Mouse (Mus musculus) limb, embryonic 10.5 days (tissue): Measurements from ENCODE around the gene Cox4i2. TPM values are rescaled to one million over a fixed set of nuclear protein-coding genes. Genes with fewer than 3 reads are reported as not detected.

Experiments used
- microRNA-seq: library from miRNA; unstranded; fragments of <30 nt; microRNA quantifications from one replicate; pipeline ENCODE4, GENCODE M21; 2017
- polyA plus RNA-seq: library from polyadenylated mRNA; unstranded; fragments of >200 nt; fragmentation: Nextera tagmentation; extraction: Ambion mirVana; gene quantifications from 2 replicates; pipeline ENCODE4 v1.2.1, GENCODE M21; 2016

Gene Cox4i2
- polyA plus RNA-seq, 1 experiment from 2014 or later = 18.4 TPM

Small RNA genes within 50 kb of the gene (microRNA-seq; reads per million reads assigned to microRNA genes)
- gene Gm23802 = not detected

Other genes with a start within 250 kb of the Cox4i2 start
- not detected in 2 replicates for gene Defb26, start 242.5 kb upstream of the Cox4i2 start, polyA plus RNA-seq
- not detected in 2 replicates for gene Defb28, start 235.9 kb upstream of the Cox4i2 start, polyA plus RNA-seq
- not detected in 2 replicates for gene Defb29, start 214.1 kb upstream of the Cox4i2 start, polyA plus RNA-seq
- gene Gm17416, start 184.8 kb upstream of the Cox4i2 start, polyA plus RNA-seq = not detected in 2 replicates
- gene Defb21, start 181.4 kb upstream of the Cox4i2 start, polyA plus RNA-seq = not detected in 2 replicates
- not detected in 2 replicates for gene Defb19, start 173.9 kb upstream of the Cox4i2 start, polyA plus RNA-seq
- gene Defb45, start 154.8 kb upstream of the Cox4i2 start, polyA plus RNA-seq = not detected in 2 replicates
- not detected in 2 replicates for gene Defb36, start 149.8 kb upstream of the Cox4i2 start, polyA plus RNA-seq
- gene Defb25, start 131.1 kb upstream of the Cox4i2 start, polyA plus RNA-seq = not detected in 2 replicates
- gene Rem1, start 127.2 kb upstream of the Cox4i2 start, polyA plus RNA-seq = 0.41 and 0.46 TPM in 2 replicates
- 104 and 118 TPM in 2 replicates for gene H13, start 84.7 kb upstream of the Cox4i2 start, polyA plus RNA-seq
- gene Mcts2, start 67.1 kb upstream of the Cox4i2 start, polyA plus RNA-seq = 38.0 and 43.9 TPM in 2 replicates
- 132 and 178 TPM in 2 replicates for gene Id1, start 17.9 kb upstream of the Cox4i2 start, polyA plus RNA-seq
- gene Bcl2l1, start 77.6 kb downstream of the Cox4i2 start, polyA plus RNA-seq = 90.1 and 103 TPM in 2 replicates
- 141 and 147 TPM in 2 replicates for gene Tpx2, start 93.8 kb downstream of the Cox4i2 start, polyA plus RNA-seq
- not detected in 2 replicates for gene Mylk2, start 157.2 kb downstream of the Cox4i2 start, polyA plus RNA-seq
- gene Foxs1, start 179.0 kb downstream of the Cox4i2 start, polyA plus RNA-seq = 0.26 and 0.64 TPM in 2 replicates
- gene Dusp15, start 197.5 kb downstream of the Cox4i2 start, polyA plus RNA-seq = 0.58 and 0.68 TPM in 2 replicates
- 0.53 and 1.7 TPM in 2 replicates for gene Ttll9, start 208.3 kb downstream of the Cox4i2 start, polyA plus RNA-seq